Mouse (Mus musculus) frontal cortex, postnatal 36 days (tissue): Measurements from ENCODE around the gene Pdcl3.

Experiments
- DNase-seq, 2 experiments: peaks; one replicate each; pipeline ENCODE4 v3.0.0; 2022; ENCODE audit warnings: low spot score in 2 of 2

Pdcl3 gene

DNA sequence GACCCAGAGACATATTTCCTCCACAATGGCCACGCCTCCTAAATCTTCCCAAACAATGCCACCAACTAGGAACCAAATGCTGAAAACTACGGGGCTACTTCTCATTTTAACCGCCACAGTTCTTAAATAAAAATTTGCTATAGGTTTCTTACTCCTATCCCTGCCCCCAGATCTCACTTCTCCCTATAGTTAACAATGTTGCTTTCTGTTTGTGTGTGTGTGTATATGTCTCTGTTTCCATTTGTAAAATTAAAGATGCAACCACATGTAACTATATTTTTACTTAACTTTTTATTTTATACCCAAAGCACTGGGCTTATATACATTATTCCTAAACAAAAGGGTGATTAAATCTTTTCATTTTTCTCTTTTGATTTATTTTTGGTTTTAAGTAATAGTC is at the start of gene Pdcl3:
Pdcl3 (plus strand) TSS at position 301 of the 400 bp plus-strand sequence.
- DNase-seq: no peak

DNA sequence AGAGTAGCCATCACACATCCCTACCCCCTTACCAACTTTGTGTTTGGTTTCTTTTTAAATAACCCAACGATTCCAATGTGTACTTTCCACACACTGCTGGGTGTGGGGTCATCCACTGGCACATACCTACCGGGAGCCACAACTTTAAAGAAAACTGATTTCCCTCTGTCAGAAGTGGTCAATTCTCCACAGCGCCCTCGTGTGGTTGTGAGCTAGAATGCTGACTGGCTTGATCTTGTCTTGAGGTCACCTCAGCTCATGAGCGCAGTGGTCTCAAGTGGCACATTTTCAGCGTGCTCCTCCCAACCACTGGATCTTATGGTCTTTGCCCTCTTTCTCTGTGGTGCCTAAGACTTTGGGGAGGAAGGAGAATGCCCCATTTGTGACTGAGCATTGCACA is 48.6 kb upstream of the Pdcl3 start:
- peak; percentile 7 to 31 for DNase-seq

DNA sequence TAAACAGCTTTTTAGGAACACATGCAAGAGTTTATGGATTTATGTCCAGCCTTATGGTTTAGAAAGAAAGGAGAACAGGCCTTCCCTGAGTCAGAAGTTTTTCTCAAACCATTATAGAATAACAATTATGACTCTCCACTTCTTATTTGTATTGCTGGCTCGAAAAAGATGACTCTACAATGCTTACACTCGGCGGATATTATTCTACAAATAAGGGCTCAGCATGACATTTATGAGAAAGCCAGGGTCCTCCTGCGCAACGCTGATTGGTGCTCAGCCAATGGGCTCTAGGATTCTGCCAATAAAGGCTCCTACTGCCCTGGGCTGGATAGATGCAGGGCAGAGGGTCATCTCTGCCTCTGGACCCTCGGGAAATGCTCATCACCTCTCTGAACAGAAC is 46.6 kb upstream of the Pdcl3 start, which contains the start of gene Nms:
Nms (plus strand) TSS at position 301 of the 400 bp plus-strand sequence.
- no peak for DNase-seq

DNA sequence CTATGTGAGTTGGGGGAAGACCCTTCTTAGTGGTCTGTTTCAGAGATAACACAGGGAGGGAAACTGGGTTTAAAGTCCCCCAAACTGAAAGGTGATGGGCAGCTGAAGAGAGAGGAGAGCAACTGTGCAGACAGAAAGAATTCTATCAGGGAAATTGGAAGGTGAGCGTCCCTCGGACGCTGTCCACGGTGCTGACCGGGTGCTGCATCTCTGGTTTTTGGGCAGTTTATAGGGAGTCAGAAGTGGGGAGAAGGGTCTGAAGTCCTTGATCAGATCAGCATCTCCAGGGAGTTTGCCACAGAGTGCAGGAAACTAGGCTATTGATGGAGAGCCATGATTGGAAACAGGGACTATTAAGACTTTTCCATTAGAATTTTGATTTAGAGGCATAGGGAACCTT is 45.8 kb upstream of the Pdcl3 start:
- DNase-seq: no peak

DNA sequence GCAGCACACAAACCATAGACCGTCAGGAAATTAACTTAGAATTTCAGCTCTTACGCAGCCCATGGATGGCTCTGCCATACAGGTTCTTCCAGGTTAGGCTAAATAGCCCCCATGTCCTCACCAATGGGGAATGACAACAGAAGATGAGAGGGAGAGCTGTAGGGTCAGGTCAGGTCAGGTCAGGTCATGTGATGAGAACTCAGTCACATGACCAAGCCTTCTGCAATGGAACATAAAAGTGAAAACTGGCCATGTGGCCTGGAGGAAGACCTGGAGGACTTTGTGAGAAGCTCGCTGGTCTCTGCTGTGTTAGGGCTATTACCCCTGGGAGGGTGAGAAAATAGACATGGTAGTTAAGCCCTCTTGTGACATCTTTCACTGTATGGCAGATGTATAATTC is 29.0 kb upstream of the Pdcl3 start:
- DNase-seq: no peak

DNA sequence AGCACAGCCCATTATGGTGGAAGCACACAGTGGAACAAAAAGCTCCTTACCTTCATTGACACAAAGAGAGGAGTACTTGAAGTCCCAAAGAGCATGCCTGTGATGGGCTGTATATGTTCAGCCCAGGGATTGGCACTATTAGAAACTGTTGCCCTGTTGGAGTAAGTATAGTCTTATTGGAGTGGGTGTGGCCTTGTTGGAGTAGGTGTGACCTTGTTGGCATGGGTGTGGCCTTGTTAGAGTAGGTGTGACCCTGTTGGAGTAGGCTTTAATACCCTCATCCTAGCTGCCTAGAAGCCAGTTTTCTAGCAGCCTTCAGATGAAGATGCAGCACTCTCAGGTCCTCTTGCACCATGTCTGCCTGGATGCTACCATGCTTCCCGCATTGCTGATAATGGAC is 16.3 kb upstream of the Pdcl3 start:
- DNase-seq: no peak

DNA sequence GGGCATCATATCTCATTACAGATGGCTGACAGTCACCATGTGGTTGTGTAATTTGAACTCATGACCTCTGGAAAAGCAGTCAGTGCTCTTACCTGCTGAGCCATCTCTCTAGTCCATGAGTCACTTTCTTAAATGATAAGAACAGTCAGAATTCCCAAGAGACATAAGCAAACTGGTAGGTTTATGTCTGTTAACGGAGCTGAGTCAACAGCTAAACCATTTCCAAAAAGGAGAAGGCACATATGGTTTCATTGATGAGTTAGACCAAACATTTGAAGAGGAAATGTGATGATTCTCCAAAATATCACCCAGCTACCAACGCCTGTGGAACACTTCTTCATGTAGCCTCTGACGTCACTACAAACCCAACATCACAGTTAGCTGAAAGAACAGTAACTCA is 13.7 kb upstream of the Pdcl3 start:
- DNase-seq: no peak

DNA sequence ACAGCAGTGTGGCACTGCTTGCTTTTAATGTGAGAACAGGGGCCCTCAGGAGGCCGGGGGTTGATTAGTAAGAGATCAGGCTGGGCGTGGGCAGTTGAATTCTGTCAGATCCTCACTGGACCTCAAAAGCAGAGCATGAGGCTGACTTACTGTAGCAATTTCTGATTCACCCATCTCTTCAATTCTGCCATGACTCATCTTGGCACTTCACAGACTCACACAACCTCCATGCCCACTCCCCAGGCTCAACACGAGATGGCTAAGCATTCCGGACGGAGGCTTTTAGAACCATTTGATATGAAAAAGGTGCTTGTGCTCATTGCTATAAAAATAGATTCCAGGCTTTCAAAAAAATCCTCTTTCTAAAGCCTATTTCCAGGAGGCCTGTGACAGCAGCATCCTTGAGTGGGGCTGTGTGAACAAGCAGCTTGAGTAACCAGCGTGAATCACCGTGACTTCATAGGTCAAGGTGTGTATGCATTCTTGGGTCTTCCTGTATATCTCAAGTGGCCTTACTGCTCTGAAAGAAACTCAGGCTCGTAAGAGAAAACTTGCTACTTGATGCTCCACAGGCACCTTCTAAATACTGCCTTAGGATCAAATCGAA is 12.3 kb upstream of the Pdcl3 start:
- DNase-seq: peak; percentile 29 to 44

DNA sequence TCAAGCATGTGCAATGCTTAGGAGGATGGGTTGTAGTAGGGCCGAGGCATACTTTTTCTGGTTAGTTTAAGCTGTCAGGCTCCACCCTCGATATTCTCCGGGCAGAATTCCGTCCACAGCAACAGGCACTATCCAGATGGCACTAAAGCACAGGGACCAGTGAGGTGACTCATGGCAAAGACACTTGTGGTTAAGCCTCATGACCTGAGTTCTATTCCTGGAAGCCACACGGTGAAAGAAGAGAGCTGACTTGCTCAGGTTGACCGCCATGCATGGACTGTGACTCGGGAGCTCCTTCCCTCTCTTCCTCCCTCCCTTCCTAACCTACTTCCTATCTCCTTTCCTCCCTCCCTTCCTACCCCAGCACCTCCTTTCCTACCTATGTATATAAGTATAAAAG is 5.5 kb upstream of the Pdcl3 start:
- DNase-seq: no peak

DNA sequence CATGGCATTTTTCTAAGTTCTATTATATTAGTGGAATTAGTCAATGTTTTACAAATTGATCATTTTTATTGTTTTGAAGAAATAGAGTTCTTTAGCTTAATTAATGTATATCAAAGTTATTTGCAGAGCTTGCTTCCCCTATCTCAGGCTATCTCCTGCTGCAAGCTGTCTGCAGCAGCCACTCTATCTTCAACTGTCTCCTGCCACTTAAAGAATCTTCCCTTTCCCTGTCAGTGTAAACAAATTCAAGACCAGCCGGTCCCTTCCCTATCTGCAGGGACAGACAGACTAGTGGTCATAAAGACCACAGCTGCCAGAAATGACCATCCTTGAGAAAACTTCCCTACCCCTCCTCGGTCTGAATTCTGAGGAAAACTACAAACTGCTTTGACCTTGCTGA is 1.5 kb upstream of the Pdcl3 start:
- DNase-seq: no peak

DNA sequence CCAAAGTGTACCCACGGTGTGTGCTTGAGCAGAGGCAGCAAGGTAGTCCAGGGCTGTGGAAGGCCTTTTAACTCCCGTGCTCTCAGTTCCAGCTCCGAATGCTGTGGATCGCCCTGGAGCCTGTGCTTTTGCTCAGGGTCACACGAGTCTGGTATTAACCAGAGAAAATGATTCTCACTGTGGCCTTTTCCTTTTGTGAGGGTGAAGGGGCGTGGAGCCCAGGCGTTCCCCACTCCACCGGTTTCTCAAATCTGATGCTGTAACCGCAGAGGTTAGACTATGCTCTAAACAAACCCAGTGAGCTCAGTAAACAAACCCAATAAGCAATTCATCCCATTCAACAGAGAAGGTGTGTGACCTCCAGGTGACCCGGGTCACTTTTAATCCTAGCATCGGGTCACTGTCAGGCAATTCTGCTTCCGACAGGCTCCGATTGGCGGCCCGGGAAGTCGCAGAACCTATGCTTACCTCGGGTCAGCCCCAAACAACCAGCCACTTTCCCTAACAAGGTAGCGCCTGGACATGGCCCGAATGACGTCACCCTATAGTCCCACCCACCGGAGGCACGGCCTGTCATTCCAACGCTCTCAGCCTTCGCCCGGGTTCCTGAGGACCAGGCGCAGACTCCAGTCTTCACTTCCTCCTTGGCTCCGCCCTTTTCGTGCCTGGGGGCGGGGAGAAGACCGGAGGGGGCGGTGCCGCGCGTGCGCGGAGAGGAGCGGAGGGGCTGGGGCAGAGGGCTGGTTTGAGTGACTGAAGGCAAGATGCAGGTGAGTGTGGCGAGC is 1.9 kb downstream of the Pdcl3 start:
- peak; percentile 95 to 96 for DNase-seq

DNA sequence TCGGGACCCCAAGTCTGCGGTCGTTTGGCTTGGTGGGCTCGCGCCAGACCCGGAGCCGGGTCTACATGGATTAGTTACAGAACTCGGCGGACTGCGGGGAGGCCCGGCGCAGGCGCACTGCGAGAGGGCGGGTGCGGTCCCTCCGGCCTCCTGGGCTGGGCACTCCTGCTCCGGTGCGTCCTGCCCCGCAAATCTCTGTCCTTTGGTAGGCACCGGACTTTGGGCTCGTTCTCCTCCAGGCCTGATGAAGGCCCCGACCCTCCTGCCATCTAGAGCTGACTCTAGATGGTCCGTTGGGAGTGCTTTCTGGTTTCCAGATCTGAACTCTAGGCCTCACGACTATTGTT is 2.4 kb downstream of the Pdcl3 start:
- DNase-seq: no peak

DNA sequence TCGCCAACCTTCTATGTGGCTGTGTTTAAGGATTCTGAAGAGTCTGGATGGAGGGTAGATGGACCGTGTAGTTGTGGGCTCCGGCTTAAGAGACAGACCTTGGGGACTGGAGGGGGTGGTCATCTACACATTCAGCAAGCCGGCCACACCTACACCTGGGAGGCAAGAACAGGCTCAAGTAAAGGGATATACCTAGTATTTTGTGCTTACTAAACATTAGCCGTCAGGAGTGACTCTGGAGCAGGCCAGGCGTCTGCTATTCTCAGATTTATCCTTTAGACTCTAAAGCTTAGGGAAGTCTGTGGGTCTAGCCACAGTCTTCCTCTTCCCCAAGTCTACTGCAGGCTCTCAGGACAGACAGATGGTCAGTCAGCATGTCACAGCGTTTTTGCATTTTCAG is 2.9 kb downstream of the Pdcl3 start:
- DNase-seq: no peak

DNA sequence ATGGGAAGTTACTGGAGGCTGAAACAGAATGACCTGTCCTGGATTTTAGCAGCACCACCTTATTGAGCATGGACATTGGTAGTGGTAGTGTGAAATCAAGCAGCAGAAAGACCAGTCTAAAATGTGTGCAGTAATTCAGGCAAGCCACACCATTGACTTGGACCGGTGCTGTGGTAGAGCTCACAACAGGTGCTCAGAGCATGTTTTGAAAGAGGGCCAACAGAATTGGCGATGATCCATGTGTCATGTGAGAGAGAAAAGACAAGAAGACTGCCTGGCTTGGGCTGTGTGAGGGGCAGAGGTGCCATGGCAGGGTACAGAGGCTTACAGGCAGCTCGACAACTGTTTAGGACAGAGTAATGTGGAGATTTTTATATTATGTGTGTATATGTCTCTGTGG is 7.0 kb downstream of the Pdcl3 start:
- DNase-seq: no peak

DNA sequence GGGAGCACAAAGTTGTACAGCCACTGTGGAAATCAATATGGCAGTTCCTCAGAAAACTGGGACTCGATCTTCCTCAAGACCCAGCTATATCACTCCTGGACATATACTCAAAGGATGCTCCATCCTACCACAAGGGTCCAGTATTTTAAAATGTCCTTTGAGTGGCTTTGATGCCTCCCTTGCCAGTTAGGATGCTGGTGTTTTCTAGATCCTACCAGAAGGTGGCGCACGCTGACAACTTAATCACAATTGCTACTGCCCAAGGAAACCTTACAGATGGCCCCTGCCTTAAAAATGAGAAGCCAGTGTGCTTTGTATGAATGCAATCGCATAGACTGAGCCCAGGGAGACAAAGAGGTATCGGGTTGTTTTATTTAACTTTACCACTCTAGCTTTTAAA is 15.7 kb downstream of the Pdcl3 start:
- peak; percentile 83 to 86 for DNase-seq

DNA sequence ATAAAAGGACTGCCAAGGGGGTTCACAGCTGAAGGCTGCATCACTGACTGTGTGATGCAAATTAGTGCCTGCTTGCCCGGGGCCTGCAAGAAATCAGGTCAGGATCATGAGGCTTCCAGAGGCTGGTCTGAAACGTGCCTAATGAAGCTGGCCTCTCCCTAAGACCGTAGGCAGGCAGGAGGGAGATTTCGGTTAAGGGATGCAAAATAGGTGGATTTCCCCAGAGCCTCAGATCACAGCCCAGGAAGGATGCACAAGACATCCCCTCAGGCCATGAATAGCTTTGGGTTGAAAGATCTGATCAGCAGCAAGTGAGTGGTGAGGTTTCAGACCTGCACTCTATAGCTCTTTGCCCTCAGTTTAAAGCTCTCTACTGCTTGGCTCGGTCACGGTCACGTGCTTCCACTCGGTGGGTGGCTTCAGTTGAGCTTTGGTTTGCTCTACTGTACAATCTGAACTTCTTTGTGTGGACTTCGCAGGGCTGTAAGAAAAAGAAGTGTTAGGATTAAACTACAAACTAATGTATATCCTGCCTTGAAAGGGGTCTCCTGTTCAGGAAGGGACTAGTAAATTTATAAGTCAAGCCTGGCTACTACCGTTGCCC is 20.4 kb downstream of the Pdcl3 start:
- no peak for DNase-seq

DNA sequence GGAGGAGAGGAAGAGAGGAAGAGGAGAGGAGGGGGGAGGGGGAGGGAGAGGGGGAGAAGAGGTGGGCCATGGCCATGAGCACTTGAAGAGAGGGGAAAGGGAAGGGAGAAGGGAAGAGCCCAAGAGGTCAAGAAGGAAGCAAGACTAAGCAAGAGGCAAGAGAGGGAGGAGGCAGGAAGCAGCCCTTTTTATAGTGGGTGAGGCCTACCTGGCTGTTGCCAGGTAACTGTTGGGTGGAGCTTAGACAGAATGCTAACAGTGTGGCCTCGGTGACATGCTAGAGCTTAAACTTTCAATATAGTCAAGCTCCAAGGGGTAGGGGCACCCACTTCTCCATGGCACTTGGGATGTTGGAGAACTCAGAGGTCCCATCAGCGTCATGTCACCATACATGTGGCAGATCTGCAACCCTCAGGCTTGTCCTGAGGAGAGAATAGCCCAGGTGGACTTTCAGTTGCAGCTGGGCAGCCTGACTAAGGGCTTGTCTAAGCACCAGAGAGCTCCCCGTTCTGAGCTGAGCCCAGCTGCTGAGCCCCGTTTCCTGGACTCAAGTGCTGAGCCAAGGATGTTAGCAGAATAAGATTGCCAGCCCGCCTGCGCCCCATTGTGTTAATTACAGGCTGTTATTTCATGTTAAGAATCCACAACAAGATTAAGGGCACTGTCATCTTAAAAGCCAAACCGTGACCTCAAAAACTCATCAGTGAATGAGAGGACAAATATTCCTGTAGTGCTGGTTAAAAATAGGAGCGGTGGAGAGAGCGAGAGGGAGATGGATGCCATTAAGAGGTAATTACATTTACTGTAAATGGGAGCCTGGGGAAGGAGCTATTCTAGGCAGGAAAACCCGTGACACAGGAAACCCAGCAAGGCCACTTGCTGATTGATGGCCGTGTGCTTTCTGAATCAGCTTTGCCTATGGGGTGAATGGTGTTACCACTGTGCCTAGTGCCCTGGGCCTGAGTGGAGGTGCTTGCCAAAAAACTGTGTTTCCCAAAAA is 21.7 kb downstream of the Pdcl3 start:
- DNase-seq: no peak

DNA sequence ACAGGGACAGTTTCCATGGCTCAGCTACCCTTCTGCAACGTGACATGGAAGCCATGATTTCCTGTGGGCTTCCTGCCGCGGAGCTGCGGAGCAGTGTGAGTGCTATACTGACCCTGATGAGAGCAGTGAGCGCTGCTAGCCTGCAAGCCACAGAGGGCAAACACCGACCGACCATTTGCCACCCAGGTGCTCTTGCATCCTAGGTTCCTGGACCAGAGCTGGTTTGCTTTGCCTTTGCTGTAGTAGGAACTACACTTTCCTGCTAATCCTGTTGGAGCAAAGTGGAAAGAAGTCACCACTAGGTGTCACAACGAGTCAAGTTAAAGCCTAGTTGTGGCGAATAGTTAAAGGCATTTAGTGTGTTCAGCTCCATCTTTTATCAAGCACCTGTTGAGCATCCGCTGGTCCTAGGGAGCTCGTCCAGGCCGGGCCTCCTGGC is 25.2 kb downstream of the Pdcl3 start:
- DNase-seq: peak; percentile 70 to 94

DNA sequence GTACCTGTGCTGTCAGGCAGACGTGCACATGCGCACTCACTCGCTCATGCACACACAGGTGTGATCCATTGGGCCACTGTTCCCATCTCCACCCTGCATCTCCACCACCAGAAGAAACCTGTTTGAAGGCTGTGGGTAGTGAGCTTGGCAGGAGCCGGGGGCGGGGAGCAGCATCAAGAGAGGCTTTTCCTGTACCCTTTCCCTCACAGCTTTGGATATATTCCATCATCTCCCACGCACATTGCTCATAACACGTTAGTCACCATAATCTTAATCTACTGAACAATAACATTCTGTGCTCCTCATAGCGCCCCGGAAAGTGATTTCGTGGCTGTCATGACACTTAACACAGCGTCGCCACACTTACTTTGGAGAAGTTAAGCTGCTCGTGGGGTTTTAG is 27.2 kb downstream of the Pdcl3 start:
- DNase-seq: peak; percentile 63

DNA sequence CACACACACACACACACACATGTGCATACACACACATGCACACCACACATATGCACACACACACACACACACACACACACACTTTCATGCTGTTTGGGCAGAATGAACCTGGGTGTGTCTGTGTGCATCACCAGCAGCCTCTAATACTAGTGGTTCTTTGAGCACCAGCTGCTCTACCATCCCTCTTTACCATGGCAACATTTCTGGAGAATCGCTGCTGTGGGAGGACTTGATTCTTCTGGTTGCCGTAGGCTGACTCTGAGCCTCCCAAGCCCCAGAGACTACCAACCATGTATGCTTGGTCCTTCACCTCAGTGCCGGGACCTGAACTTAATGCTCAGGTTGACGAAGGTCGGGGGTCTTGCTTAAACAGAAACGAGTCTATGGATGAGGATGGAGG is 28.4 kb downstream of the Pdcl3 start:
- DNase-seq: peak; percentile 39 to 61

DNA sequence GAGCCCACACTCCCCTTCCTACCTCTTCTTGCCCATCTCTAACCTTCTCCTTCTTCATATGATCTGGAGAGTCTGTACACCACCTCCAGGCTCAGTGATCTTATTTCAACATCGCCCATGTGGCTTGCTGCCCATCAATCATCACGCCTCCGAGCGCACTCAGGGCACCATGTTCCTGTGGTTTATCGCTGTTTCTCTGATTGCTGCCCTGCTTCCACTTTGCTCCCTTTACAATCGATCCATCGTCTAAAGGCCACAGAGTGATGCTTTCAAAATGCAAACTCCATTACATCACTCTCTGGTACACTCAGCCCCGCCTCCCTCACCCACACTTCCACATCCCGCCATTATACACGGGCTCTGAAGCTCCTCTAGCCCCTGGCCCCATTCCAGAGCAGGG is 30.1 kb downstream of the Pdcl3 start:
- DNase-seq: no peak

DNA sequence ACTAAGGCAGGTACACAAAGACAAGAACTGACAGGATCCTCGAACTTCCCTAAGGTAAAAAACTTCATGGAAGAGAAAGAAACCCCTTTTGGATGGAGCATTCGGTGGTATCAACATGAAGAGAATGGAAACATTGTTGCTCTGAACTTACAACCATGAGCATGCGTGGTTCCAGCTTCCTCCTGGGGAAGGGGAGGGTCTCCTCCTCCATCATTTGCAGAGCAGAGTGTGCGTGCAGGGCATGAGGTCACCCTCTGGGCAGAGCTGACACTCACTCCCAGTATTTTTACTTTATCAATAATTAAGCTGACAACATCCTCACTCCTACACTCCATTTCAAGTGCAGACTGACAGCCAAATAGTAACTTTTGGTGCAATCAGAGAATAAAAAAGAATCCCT is 32.5 kb downstream of the Pdcl3 start:
- DNase-seq: no peak
